12 mouse cellular contexts compared by ENCODE assay signal in the genomic region with DNA sequence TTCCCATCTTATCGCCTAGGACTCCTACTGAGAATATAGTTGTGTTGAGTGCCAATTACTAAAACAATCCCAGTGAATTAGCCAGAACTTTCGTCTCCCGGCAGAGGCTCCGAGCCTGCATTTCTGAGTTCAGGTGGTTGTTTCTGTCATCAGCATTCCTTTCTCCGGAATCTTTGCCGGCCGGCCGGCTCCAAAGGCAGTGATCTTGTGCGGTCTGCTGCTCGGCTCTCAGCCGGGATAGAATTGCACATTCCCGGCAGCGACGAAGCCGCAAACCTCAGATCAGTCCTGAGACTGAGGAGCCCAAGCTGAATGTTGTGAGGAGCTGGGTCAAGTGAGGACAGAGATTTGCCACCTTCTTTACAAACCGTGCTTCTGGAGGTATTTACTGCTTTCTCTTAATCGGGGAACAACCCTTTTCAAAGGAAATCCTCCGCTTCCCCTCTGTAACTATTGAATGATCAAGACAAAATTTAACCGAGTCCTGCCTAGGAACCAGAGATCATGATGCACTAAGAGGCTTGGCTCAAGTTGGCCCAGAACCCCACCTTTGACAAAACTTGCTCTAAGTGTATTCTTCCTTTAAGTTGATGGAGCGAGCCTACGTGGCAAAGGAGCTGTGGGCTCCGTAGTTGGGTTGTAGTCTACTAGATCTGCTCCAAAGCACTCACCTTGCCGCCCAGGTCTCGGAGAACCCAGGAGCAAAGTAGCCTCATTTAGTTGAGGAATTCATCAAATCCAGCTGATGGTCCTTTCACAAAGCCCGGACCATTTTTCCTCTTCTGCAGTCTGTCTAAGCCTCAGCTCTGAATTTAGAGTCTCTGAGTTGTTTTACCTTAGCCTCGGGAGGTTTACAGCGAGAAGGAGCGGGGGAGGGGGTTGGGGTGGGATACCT. TPM values are rescaled to one million over a fixed set of nuclear protein-coding genes. Genes with fewer than 3 reads are reported as not detected.
DNase-seq lines count a peak whose midpoint lies in the region; ATAC-seq and TF ChIP-seq lines count a peak whose summit lies in the region.
"Had no signal": no experiment of that assay in that cellular context is flagged by ENCODE, and none has a peak within 500 bp of the region (broad histone marks: within the 10 kb centered on the region; RNA-seq: fewer than 3 reads in every experiment).

No protein-coding gene starts in this region.

- peaks cover 14% of the 10 kb centered on the region for H3K4me1 ChIP-seq in heart, embryonic 10.5 days
- H3K4me1 ChIP-seq in neural tube, embryonic 15.5 days, result peaks cover 9% of the 10 kb centered on the region
- peaks cover 19% of the 10 kb centered on the region; the same call in 1 of the 2 replicates for H3K4me1 ChIP-seq in limb, embryonic 12.5 days (replicated peaks)

- DNase-seq in heart, embryonic 10.5 days (ENCODE audit: low spot score), result no peak
- no peak for DNase-seq in heart, adult 8-10 months (ENCODE audit: low spot score)
- DNase-seq in neural tube, embryonic 10.5 days (ENCODE audit: extremely low spot score, low spot score), result peak; percentile 58
- no peak for DNase-seq in thymus, postnatal 25 days
- no peak for DNase-seq in gastrocnemius, adult 2 months
- no peak for DNase-seq in left cerebral cortex, postnatal 25 days (ENCODE audit: low spot score in 2 of 2)
- DNase-seq: gastrocnemius, postnatal 25 days had no signal

- H3K36me3 ChIP-seq in heart, embryonic 10.5 days, result no peaks in the 10 kb centered on the region
- H3K36me3 ChIP-seq in neural tube, embryonic 15.5 days, result no peaks in the 10 kb centered on the region
- H3K36me3 ChIP-seq in limb, embryonic 12.5 days, result no peaks in the 10 kb centered on the region

- H3K4me2 ChIP-seq in neural tube, embryonic 15.5 days, result no peak overlapping the region
- peak overlapping the region; percentile 45 for H3K4me2 ChIP-seq in limb, embryonic 12.5 days

- ATAC-seq in neural tube, embryonic 15.5 days (ENCODE audit: low FRiP score), result no peak
- no peak for ATAC-seq in limb, embryonic 12.5 days (ENCODE audit: insufficient number of reproducible peaks, insufficient read depth, low FRiP score, low TSS enrichment, low read depth)
- ATAC-seq: lung, postnatal 0 days; Patski had no signal

- H3K4me3 ChIP-seq in heart, embryonic 10.5 days, result peak overlapping the region; percentile 47
- H3K4me3 ChIP-seq in neural tube, embryonic 15.5 days (replicated peaks), result no peak overlapping the region
- H3K4me3 ChIP-seq in limb, embryonic 12.5 days (replicated peaks), result peak overlapping the region; percentile 18
- no peak overlapping the region for H3K4me3 ChIP-seq in gastrocnemius, adult 2 months

- TF ChIP-seq CTCF in gastrocnemius, adult 2 months (IDR thresholded peaks at IDR 0.05), result no peak

- 2% methylated on average over 28 of the region's 28 CpGs for WGBS in heart, embryonic 10.5 days
- WGBS in neural tube, embryonic 15.5 days, result 2% methylated on average over 28 of the region's 28 CpGs
- whole genome bisulfite sequencing in limb, embryonic 12.5 days, result under 1% methylated on average over 28 of the region's 28 CpGs

- H3K9ac ChIP-seq in neural tube, embryonic 15.5 days (replicated peaks), result no peak overlapping the region
- H3K9ac ChIP-seq in limb, embryonic 12.5 days (replicated peaks), result no peak overlapping the region

- no peaks in the 10 kb centered on the region for H3K9me3 ChIP-seq in heart, embryonic 10.5 days
- no peaks in the 10 kb centered on the region for H3K9me3 ChIP-seq in neural tube, embryonic 15.5 days (replicated peaks)
- no peaks in the 10 kb centered on the region for H3K9me3 ChIP-seq in limb, embryonic 12.5 days

- intact Hi-C loops in gastrocnemius, adult 2 months (cut with DNase I), result no loop called here
- intact Hi-C loops in left cerebral cortex, postnatal 25 days (cut with DNase I), result no loop called here

- peaks cover 62% of the 10 kb centered on the region for H3K27me3 ChIP-seq in heart, embryonic 10.5 days (ENCODE audit: insufficient read depth, poor library complexity, severe bottlenecking)
- peaks cover 67% of the 10 kb centered on the region for H3K27me3 ChIP-seq in neural tube, embryonic 15.5 days (replicated peaks)
- peaks cover 63% of the 10 kb centered on the region for H3K27me3 ChIP-seq in limb, embryonic 12.5 days

- H3K27ac ChIP-seq in heart, embryonic 10.5 days, result no peak overlapping the region; the same call in 1 of the 2 replicates
- no peak overlapping the region for H3K27ac ChIP-seq in neural tube, embryonic 15.5 days (replicated peaks)
- H3K27ac ChIP-seq in limb, embryonic 12.5 days, result no peak overlapping the region
- H3K27ac ChIP-seq in gastrocnemius, adult 2 months, result no peak overlapping the region

RNA-seq across cellular contexts. Expression of gene Isl1, which starts 4.4 kb away (rescaled TPM):
- 7.0 and 27.2 TPM in 2 replicates for polyA plus RNA-seq in heart, embryonic 10.5 days (2016; fragmentation: Nextera tagmentation; extraction: Ambion mirVana)
- under 1 TPM in 1 of 4 experiments, not detected in 3; 0.16 TPM for total RNA-seq in heart, adult 8-10 months (2022)
- polyA plus RNA-seq in neural tube, embryonic 15.5 days (2015; fragmentation: Nextera tagmentation; extraction: Ambion mirVana), result 48.5 and 50.6 TPM in 2 replicates
- 8.9 and 16.7 TPM in 2 replicates for polyA plus RNA-seq in limb, embryonic 12.5 days (2016; fragmentation: Nextera tagmentation; extraction: Ambion mirVana)
- total RNA-seq in gastrocnemius, adult 2 months (2021), result under 1 TPM in 1 of 2 experiments, not detected in 1; 0.89 TPM
- total RNA-seq in left cerebral cortex, postnatal 25 days (2021), result 1 to 10 TPM in 1 of 2 experiments, under 1 TPM in 1; 0.46 to 2.7 TPM
- total RNA-seq: gastrocnemius, postnatal 25 days; neutrophil, adult 5-6 weeks had no signal
- polyA plus RNA-seq: Patski had no signal

Comparison
In these comparisons a context has a peak if more than half of its experiments do, and no peak if none do; other contexts are left out.
1. H3K4me3 ChIP-seq: peak in heart, embryonic 10.5 days (single experiment) and limb, embryonic 12.5 days (single experiment); none in neural tube, embryonic 15.5 days (single experiment) and gastrocnemius, adult 2 months (single experiment).